Mouse (Mus musculus) gastrocnemius, postnatal 10 days (tissue): ENCODE results near the gene Fosl1. TPM values are rescaled to one million over a fixed set of nuclear protein-coding genes. Genes with fewer than 3 reads are reported as not detected.

Experiments used
- total RNA-seq, 2 experiments: library from RNA; stranded (reverse); gene quantifications; 2 replicates each; pipeline ENCODE4 v1.2.3; 2021

Gene Fosl1
- total RNA-seq, 2 experiments from 2014 or later = not detected

Other genes starting within 250 kb of the Fosl1 start
- 10 to 100 TPM; 10.3 to 11.1 TPM for gene Pacs1, start 174.4 kb upstream of the Fosl1 start, total RNA-seq
- 10 to 100 TPM; 81.9 to 88.6 TPM for gene Sf3b2, start 152.1 kb upstream of the Fosl1 start, total RNA-seq
- under 1 TPM; 0.28 to 0.47 TPM for gene Gal3st3, start 149.2 kb upstream of the Fosl1 start, total RNA-seq
- gene Catsper1, start 111.8 kb upstream of the Fosl1 start, total RNA-seq = not detected
- gene Cst6, start 98.0 kb upstream of the Fosl1 start, total RNA-seq = 1 to 10 TPM; 1.8 to 1.9 TPM
- 10 to 100 TPM; 14.0 to 15.6 TPM for gene Eif1ad, start 80.8 kb upstream of the Fosl1 start, total RNA-seq
- 100 to 1,000 TPM; 128 to 150 TPM for gene Banf1, start 80.4 kb upstream of the Fosl1 start, total RNA-seq
- gene Sart1, start 58.8 kb upstream of the Fosl1 start, total RNA-seq = 10 to 100 TPM; 39.8 to 45.4 TPM
- under 1 TPM in 1 of 2 experiments, not detected in 1; 0.23 TPM for gene Tsga10ip, start 45.0 kb upstream of the Fosl1 start, total RNA-seq
- 100 to 1,000 TPM; 513 to 561 TPM for gene Drap1, start 22.6 kb upstream of the Fosl1 start, total RNA-seq
- 10 to 100 TPM; 47.8 to 50.5 TPM for gene AI837181, start 22.4 kb upstream of the Fosl1 start, total RNA-seq
- 1 to 10 TPM; 8.2 to 9.1 TPM for gene Ccdc85b, start 10.3 kb downstream of the Fosl1 start, total RNA-seq
- 10 to 100 TPM; 53.2 to 54.6 TPM for gene Fibp, start 13.1 kb downstream of the Fosl1 start, total RNA-seq
- under 1 TPM in 1 of 2 experiments, not detected in 1; 0.50 TPM for gene Ctsw, start 21.0 kb downstream of the Fosl1 start, total RNA-seq
- gene Efemp2, start 26.4 kb downstream of the Fosl1 start, total RNA-seq = 10 to 100 TPM; 29.9 to 42.9 TPM
- 10 to 100 TPM; 24.7 to 29.9 TPM for gene Mus81, start 40.9 kb downstream of the Fosl1 start, total RNA-seq
- 100 to 1,000 TPM; 305 to 378 TPM for gene Cfl1, start 42.9 kb downstream of the Fosl1 start, total RNA-seq
- 1 to 10 TPM in 1 of 2 experiments, under 1 TPM in 1; 0.47 to 1.4 TPM for gene 1700020D05Rik, start 56.2 kb downstream of the Fosl1 start, total RNA-seq
- gene Snx32, start 63.0 kb downstream of the Fosl1 start, total RNA-seq = 1 to 10 TPM; 5.1 to 7.2 TPM
- not detected for gene Ovol1, start 113.1 kb downstream of the Fosl1 start, total RNA-seq
- gene Ap5b1, start 120.5 kb downstream of the Fosl1 start, total RNA-seq = 1 to 10 TPM; 1.6 to 2.7 TPM
- gene Rnaseh2c, start 154.3 kb downstream of the Fosl1 start, total RNA-seq = 10 to 100 TPM; 44.9 to 50.4 TPM
- gene Kat5, start 162.7 kb downstream of the Fosl1 start, total RNA-seq = 10 to 100 TPM; 31.6 to 39.9 TPM
- 10 to 100 TPM; 20.0 to 28.8 TPM for gene Rela, start 189.9 kb downstream of the Fosl1 start, total RNA-seq
- 10 to 100 TPM; 25.5 to 36.6 TPM for gene Sipa1, start 216.2 kb downstream of the Fosl1 start, total RNA-seq
- gene Map3k11, start 241.2 kb downstream of the Fosl1 start, total RNA-seq = 10 to 100 TPM; 19.3 to 25.0 TPM
- 10 to 100 TPM; 19.5 to 32.5 TPM for gene Pcnx3, start 241.4 kb downstream of the Fosl1 start, total RNA-seq